Mouse (Mus musculus): Measurements from ENCODE around the gene Smdt1. TPM values are rescaled to one million over a fixed set of nuclear protein-coding genes. Genes with fewer than 3 reads are reported as not detected.

Smdt1 gene
- polyA plus RNA-seq, 1 experiment, result 481 TPM

- Histone ChIP-seq H3K79me2 (ENCODE audit: control insufficient read depth, insufficient read depth) (peaks cover 47% of the 10 kb centered on the region), H3K4me3 (ENCODE audit: insufficient read depth, poor library complexity, severe bottlenecking) (peak overlapping the region; percentile 100), H3K27me3 (ENCODE audit: control insufficient read depth, insufficient read depth, insufficient read length) (no peaks in the 10 kb centered on the region), H3ac (ENCODE audit: control insufficient read depth, insufficient read length, low read depth) (peak overlapping the region; percentile 95), H3K79me3 (ENCODE audit: low read depth) (peaks cover 25% of the 10 kb centered on the region), H3K36me3 (ENCODE audit: control insufficient read depth, insufficient read depth) (peaks cover 33% of the 10 kb centered on the region)
- TF ChIP-seq MYOD1 (IDR thresholded peaks at IDR 0.05; ENCODE audit: control insufficient read depth, insufficient read length, low read depth), result no peak
- no peak for TF ChIP-seq USF1 (IDR thresholded peaks at IDR 0.05; ENCODE audit: low read depth)
- TF ChIP-seq FOSL1 (IDR thresholded peaks at IDR 0.05; ENCODE audit: insufficient read depth, low read length, poor library complexity, severe bottlenecking), result no peak
- no peak for TF ChIP-seq MAX (IDR thresholded peaks at IDR 0.05)
- TF ChIP-seq CEBPB (IDR thresholded peaks at IDR 0.05; ENCODE audit: low read depth), result no peak
- TF ChIP-seq CTCF (IDR thresholded peaks at IDR 0.05; ENCODE audit: control insufficient read depth, insufficient read depth, insufficient read length), result no peak
- TF ChIP-seq MYOG (IDR thresholded peaks at IDR 0.05; ENCODE audit: control insufficient read depth, extremely low read depth, insufficient read length), result no peak
Observed at GRCm38 (mm10) chr15:82353078-82353744, 14.5 kb downstream of the Smdt1 start.

GRCm38 (mm10) chr15:82353745-82354113 lies 15.0 kb downstream of the Smdt1 start:
- H3K79me3 ChIP-seq (ENCODE audit: low read depth), result peaks cover 25% of the 10 kb centered on the region
- H3K27me3 ChIP-seq (ENCODE audit: control insufficient read depth, insufficient read depth, insufficient read length), result no peaks in the 10 kb centered on the region
- peak overlapping the region; percentile 95 for H3ac ChIP-seq (ENCODE audit: control insufficient read depth, insufficient read length, low read depth)
- H3K4me3 ChIP-seq (ENCODE audit: insufficient read depth, poor library complexity, severe bottlenecking), result peak overlapping the region; percentile 100
- TF ChIP-seq CEBPB (IDR thresholded peaks at IDR 0.05; ENCODE audit: low read depth), result no peak
- no peak for TF ChIP-seq CTCF (IDR thresholded peaks at IDR 0.05; ENCODE audit: control insufficient read depth, insufficient read depth, insufficient read length)
- no peak for TF ChIP-seq MAX (IDR thresholded peaks at IDR 0.05)
- TF ChIP-seq MYOD1 (IDR thresholded peaks at IDR 0.05; ENCODE audit: control insufficient read depth, insufficient read length, low read depth), result no peak
- no peak for TF ChIP-seq FOSL1 (IDR thresholded peaks at IDR 0.05; ENCODE audit: insufficient read depth, low read length, poor library complexity, severe bottlenecking)
- TF ChIP-seq USF1 (IDR thresholded peaks at IDR 0.05; ENCODE audit: low read depth), result no peak
- no peak for TF ChIP-seq MYOG (IDR thresholded peaks at IDR 0.05; ENCODE audit: control insufficient read depth, extremely low read depth, insufficient read length)
- H3K36me3 ChIP-seq (ENCODE audit: control insufficient read depth, insufficient read depth), result peaks cover 27% of the 10 kb centered on the region
- H3K79me2 ChIP-seq (ENCODE audit: control insufficient read depth, insufficient read depth), result peaks cover 42% of the 10 kb centered on the region

DNA sequence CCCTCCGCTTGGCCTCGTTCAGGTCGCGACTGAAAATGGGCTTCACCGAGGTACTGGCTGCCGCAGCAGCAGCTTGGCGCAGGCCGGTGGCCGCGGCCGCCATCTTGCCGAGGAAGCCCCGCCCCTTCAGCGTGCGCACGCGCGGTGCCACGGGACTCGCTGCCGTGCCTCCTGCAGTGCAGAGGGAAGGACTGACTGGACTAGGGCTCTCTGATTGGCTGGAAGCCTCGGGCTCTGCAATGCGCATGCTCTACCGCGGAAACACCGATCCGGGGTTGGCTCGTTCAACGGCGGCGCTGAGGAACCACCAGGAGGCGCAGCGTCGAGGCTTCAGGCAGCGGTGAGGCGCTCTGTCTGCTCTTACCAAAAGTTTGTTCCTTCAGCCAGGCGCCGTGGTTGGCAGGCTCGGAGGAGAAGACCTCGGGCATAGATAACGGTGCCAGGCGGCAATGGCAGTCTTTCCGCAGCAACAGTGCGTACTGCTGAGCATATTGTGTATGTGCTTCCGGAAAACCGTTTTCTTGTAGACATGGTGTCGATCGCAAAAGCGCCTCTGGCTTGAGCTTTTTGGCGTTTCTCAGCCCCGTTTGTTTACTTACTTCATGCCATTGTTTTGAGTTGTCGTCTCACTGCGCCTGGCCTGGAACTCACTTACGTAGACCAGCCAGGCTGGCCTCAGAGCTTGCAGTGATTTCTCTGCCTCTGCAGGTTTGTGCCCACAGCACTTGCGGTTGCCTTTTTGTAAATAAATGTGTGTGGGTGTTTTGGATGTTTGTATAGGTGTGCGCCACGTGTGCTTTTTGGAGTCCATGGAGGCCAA lies 15.6 kb downstream of the Smdt1 start, which contains the start of gene Ndufa6:
Ndufa6 (minus strand) TSS at position 197 of the 820 bp plus-strand sequence.
- TF ChIP-seq MYOD1 (IDR thresholded peaks at IDR 0.05; ENCODE audit: control insufficient read depth, insufficient read length, low read depth), result no peak
- peak; percentile 98 for TF ChIP-seq CTCF (IDR thresholded peaks at IDR 0.05; ENCODE audit: control insufficient read depth, insufficient read depth, insufficient read length)
- peak; percentile 83 for TF ChIP-seq MAX (IDR thresholded peaks at IDR 0.05)
- peak within 1 kb of the TSS; percentile 100 for H3K4me3 ChIP-seq (ENCODE audit: insufficient read depth, poor library complexity, severe bottlenecking)
- peaks cover 25% of the 10 kb centered on the region for H3K79me3 ChIP-seq (ENCODE audit: low read depth)
- H3ac ChIP-seq (ENCODE audit: control insufficient read depth, insufficient read length, low read depth), result peak within 1 kb of the TSS; percentile 95
- H3K36me3 ChIP-seq (ENCODE audit: control insufficient read depth, insufficient read depth), result peaks cover 21% of the 10 kb centered on the region
- H3K27me3 ChIP-seq (ENCODE audit: control insufficient read depth, insufficient read depth, insufficient read length), result no peaks in the 10 kb centered on the region
- H3K79me2 ChIP-seq (ENCODE audit: control insufficient read depth, insufficient read depth), result peaks cover 42% of the 10 kb centered on the region

DNA sequence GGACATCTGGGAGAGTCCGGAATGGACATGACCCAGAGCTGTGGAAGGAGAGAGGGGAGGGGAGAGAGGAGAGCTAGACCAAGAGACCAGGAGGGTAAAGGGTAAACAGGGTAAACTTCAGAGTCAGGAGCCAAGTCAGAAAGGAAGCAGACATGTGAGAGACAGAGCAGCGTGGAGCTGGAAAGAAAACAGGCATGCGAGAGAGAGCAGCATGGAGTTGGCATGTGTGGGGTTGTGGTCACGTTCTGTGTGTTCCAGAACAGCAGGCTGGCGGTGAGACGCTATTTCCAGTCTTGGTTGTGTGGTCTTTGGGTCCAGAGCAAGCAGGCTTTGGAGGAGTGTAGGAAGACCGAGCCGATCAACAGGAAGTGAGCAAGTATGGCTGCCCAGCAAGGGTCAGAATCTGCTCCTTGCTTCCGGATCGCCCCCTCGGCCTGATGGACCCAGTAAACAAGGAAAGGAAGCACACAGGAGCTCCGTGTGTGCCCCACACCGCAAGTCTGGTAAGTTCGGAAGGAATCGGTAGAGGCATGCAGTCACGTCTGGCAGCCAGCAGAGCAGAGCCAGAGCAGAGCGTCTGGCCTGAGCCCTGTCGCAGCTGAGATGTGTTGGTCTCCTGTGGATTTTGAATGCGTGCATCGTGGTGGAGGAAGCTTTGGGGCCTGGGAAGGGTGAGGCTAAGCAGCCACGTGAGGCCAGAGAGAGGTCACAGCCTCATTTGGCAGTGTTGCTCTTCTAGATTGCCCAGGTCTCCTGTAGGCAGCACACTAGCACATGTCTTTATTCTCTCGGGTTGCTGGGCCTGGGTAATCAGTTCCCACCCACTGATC lies 19.9 kb downstream of the Smdt1 start:
- Histone ChIP-seq H3K27me3 (ENCODE audit: control insufficient read depth, insufficient read depth, insufficient read length) (no peaks in the 10 kb centered on the region), H3ac (ENCODE audit: control insufficient read depth, insufficient read length, low read depth) (no peak overlapping the region), H3K79me3 (ENCODE audit: low read depth) (peaks cover 1% of the 10 kb centered on the region), H3K79me2 (ENCODE audit: control insufficient read depth, insufficient read depth) (peaks cover 5% of the 10 kb centered on the region), H3K4me3 (ENCODE audit: insufficient read depth, poor library complexity, severe bottlenecking) (no peak overlapping the region), H3K36me3 (ENCODE audit: control insufficient read depth, insufficient read depth) (no peaks in the 10 kb centered on the region)
- TF ChIP-seq MYOG (IDR thresholded peaks at IDR 0.05; ENCODE audit: control insufficient read depth, extremely low read depth, insufficient read length) (no peak), CEBPB (IDR thresholded peaks at IDR 0.05; ENCODE audit: low read depth) (no peak), CTCF (IDR thresholded peaks at IDR 0.05; ENCODE audit: control insufficient read depth, insufficient read depth, insufficient read length) (no peak)

DNA sequence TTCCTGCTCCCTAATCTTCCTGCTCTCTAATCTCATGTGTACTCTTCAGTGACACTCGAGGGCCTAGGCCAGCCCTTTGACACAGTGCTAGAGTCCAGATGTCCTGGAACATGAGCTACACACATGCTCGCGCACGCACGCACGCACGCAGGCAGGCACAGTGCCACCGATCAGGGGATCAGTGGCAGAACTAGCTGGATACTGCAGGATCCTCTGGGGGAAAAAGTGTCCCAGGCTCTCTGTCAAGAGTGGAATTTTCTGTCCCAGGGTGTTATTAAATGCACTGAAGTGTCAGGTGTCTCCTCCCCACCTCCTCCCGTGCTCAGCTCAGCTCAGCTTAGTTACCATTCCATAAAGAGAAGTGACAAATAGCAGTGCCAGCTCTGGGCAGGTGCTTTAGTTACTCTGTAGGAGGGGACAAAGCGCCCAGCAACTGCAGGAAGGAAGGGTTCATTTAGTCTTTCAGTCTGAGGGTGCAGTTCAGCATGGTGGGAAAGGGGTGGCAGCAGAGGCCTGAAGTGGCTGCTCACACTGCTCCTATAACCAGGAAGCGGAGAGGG lies 22.8 kb downstream of the Smdt1 start:
- no peaks in the 10 kb centered on the region for H3K79me2 ChIP-seq (ENCODE audit: control insufficient read depth, insufficient read depth)
- H3ac ChIP-seq (ENCODE audit: control insufficient read depth, insufficient read length, low read depth), result no peak overlapping the region
- no peak overlapping the region for H3K4me3 ChIP-seq (ENCODE audit: insufficient read depth, poor library complexity, severe bottlenecking)
- no peaks in the 10 kb centered on the region for H3K27me3 ChIP-seq (ENCODE audit: control insufficient read depth, insufficient read depth, insufficient read length)
- no peaks in the 10 kb centered on the region for H3K36me3 ChIP-seq (ENCODE audit: control insufficient read depth, insufficient read depth)
- H3K79me3 ChIP-seq (ENCODE audit: low read depth), result no peaks in the 10 kb centered on the region
- no peak for TF ChIP-seq CTCF (IDR thresholded peaks at IDR 0.05; ENCODE audit: control insufficient read depth, insufficient read depth, insufficient read length)
- TF ChIP-seq USF1 (IDR thresholded peaks at IDR 0.05; ENCODE audit: low read depth), result no peak
- TF ChIP-seq MYOD1 (IDR thresholded peaks at IDR 0.05; ENCODE audit: control insufficient read depth, insufficient read length, low read depth), result no peak
- TF ChIP-seq FOSL1 (IDR thresholded peaks at IDR 0.05; ENCODE audit: insufficient read depth, low read length, poor library complexity, severe bottlenecking), result no peak
- no peak for TF ChIP-seq CEBPB (IDR thresholded peaks at IDR 0.05; ENCODE audit: low read depth)
- TF ChIP-seq MAX (IDR thresholded peaks at IDR 0.05), result no peak
- no peak for TF ChIP-seq MYOG (IDR thresholded peaks at IDR 0.05; ENCODE audit: control insufficient read depth, extremely low read depth, insufficient read length)

Measured in C2C12 (cell line).